Mouse (Mus musculus): ENCODE results near the gene Inpp4b.

DNA sequence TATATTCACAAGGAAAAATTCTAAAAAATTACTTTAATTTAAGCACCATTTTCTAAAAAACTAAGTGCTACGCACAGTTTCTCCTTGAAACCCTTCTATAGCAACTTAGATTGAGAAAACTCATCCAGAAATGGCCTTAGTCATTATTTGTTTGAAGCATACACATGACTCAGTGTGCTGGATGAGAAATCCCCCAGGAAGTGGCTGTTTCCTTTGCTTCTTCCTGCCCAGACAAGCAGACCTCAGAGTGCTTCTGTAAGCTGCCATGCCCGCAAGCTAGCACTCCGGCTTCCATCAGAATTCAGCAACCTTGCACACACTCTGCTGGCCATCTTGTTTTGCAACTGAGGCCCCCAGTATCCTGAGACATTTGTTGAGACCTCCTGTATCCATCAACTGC is 414.3 kb downstream of the Inpp4b start:
- no peak for TF ChIP-seq CTCF (IDR thresholded peaks at IDR 0.05; ENCODE audit: extremely low read depth, insufficient read depth, low read length)
- no peak for TF ChIP-seq POLR2A (IDR thresholded peaks at IDR 0.05; ENCODE audit: extremely low read depth, insufficient read depth, low read length)

Measured in cortical plate, adult 2 months (tissue).